Mouse (Mus musculus): ENCODE measurements around the gene Parm1. TPM values are rescaled to one million over a fixed set of nuclear protein-coding genes. Genes with fewer than 3 reads are reported as not detected.

Parm1 gene
- total RNA-seq, 2 experiments from 2014 or later = 62.5 to 71.7 TPM

DNA sequence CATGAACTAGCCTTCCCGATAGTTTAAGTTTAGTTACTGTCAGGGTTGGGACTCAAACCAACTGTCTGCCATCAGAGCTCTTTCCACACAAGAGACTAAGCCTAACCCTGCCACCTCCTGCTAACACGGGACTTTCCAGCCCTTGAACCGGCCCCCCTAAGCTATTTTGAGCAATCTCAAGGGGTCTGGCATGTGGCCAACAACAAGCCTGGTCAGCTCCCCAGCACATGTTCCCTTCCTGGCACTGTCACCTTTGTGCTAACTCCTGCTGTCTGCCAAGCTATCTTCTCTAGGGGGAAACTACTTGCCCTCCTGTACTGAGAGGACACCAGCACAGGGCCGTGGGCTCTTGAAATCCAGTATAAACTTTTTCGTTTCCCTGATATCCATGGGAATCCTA is 112.1 kb downstream of the Parm1 start:
- intact Hi-C loops (cut with DNase I) = loop anchor here (5.0 kb wide), 2 partner anchors 42 to 112 kb away; partner anchors contain the start of gene Parm1
- peak; percentile 91 to 92 for DNase-seq

GRCm38 (mm10) chr5:91651330-91651729 is 133.9 kb downstream of the Parm1 start:
- DNase-seq = no peak
- intact Hi-C loops (cut with DNase I) = no loop called here

GRCm38 (mm10) chr5:91653061-91653915 is 135.9 kb downstream of the Parm1 start:
- no peak for DNase-seq
- intact Hi-C loops (cut with DNase I) = no loop called here

DNA sequence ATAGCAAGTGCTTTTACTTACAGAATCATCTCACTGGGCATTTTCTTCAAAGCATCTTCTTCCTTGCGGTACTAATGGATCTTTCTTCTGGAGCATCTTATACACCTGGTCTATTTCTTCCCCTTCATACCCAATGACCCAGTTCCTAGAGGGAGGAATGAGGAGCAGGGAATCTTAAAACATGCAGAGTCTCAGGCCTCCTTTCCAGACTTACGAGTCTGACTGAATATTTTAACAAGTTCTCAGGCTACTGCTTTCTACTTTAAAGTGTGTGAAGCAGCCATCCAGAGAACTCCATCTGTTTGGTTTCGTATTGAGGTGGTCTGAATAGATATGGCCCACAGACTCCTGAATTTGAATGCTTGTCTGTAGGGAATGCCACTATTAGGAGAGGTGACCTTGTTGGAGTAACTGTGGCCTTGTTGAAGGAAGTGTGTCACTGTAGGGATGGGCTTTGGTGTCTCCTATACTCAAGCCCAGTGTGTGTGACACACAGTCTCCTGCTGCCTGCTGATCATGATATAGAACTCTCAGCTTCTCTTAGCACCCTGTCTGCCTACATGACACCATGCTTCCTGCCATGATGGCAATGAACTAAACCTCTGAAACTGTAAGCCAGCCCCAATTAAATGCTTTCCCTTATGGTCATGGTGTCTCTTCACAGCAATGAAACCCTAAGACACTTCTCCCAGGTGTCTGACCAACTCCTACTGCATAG is 137.1 kb downstream of the Parm1 start:
- intact Hi-C loops (cut with DNase I) = no loop called here
- no peak for DNase-seq

DNA sequence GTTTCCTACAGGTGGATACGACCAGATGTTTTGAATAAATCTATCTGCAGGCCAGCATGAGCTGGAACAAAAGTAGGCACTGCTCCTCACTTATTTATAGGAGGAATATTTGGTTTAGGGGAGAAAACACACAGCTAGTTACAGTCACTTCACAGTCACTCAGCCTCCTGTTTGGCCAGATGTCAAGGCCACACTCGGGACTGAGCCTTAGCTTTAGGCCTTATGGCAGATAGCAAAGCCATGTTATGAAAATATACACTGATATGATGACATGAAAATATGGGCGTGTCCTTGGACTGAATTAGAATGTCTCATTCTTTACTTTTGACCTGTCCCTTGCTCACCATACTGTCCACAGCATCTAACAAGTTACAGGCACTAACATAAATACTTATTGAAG is 137.8 kb downstream of the Parm1 start:
- intact Hi-C loops (cut with DNase I) = no loop called here
- no peak for DNase-seq

DNA sequence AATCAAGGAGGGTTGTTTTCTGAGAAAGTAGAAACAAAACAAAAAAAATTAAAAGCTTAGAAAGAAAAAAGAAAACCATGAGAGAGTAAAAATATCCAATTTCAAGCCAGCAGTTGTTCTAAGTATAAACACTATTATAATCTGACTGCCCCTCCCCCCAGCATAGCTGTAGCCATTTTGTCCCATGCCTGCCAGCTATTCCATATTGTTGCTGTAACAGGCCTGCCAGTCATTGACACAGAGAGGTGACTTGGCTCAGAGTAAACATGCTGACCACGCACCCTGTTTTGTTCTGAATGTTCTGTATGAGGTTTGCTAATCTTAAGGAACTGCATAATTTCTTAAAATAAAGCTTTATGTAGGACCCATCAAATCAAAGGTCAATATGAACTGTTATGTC is 145.3 kb downstream of the Parm1 start:
- DNase-seq = no peak
- intact Hi-C loops (cut with DNase I) = no loop called here

- intact Hi-C loops (cut with DNase I) = no loop called here
- DNase-seq = no peak
Measured at GRCm38 (mm10) chr5:91667127-91667526, 149.7 kb downstream of the Parm1 start.

DNA sequence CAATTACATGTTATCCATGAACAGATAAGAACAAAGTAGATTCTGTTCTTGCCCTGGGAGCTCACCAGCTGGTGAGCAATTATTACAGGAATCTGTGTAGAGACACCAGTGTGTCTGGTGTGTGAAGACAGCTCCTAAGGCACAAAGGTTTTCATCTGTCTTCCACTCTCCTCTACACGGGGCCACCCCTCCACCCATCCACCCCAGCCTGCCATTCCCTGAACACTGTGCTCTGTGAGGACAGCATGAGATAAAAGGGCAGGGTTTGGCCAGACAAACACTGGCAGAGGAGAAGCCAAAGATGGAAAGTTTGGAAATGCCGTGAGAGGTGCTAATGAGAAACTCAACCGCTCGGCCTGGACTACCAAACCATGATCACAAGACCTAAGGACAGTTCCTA is 151.8 kb downstream of the Parm1 start:
- peak in 1 of 2 experiments; percentile 33 for DNase-seq
- intact Hi-C loops (cut with DNase I) = no loop called here

Other genes with a start within 250 kb of the Parm1 start
- 1 to 10 TPM; 1.4 to 1.6 TPM for gene Btc, start 114.6 kb upstream of the Parm1 start, total RNA-seq (2021)

Data from heart, postnatal 10 days (tissue).